Mouse (Mus musculus): ENCODE results near the gene Rhoa. TPM values are rescaled to one million over a fixed set of nuclear protein-coding genes. Genes with fewer than 3 reads are reported as not detected.
"Not testable (repeated sequence)": the region's sequence is repeated elsewhere in the genome, so short reads cannot be mapped to it uniquely, and the experiment has no call there.

Gene Rhoa
- polyA plus RNA-seq, 2 experiments: 240 to 326 TPM

DNA sequence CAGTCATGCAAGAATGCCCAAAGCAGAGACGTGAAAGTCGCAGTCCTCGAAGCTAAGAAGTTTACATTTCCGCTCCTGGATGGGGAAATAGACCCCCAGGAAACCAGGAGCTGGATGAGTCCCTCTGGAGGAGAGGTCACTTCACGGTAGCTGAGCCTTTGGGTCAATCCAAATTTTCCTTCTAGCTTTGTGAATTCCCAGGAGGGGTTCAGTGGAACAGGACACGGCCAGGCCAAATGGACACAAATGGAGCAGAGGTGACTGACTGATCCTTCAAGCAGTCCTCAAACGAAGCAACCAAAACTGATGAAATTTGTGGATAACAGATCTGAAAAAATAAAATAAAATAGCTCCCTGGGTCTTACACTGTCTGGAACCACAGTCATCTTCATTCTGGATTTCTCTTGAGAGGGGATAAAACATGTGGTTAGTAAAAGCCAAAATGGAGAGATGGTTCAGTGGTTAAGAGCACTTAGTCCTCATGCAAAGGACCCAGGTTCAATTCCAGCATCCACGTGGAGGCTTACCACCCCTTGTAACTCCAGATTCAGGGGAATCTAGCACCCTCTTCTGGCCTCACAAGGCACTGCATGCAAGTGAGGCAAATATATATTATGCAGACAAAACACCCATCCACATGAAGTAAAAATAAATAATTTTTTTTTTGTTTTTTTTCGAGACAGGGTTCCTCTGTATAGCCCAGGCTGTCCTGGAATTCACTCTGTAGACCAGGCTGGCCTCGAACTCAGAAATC lies 27.1 kb upstream of the Rhoa start:
- no peak overlapping the region for H3K9ac ChIP-seq (ENCODE audit: low read depth, low read length, severe bottlenecking)
- no peaks in the 10 kb centered on the region for H3K27me3 ChIP-seq (ENCODE audit: control insufficient read depth, insufficient read depth, low read length)
- 75% methylated on average over 10 of the region's 10 CpGs for WGBS
- H3K4me2 ChIP-seq (replicated peaks; ENCODE audit: low read depth, low read length, severe bottlenecking): no peak overlapping the region
- no peaks in the 10 kb centered on the region for H3K4me1 ChIP-seq (ENCODE audit: control insufficient read depth, insufficient read depth, low read length)
- H3K27ac ChIP-seq (replicated peaks; ENCODE audit: low read depth, low read length): no peak overlapping the region
- H3K9me3 ChIP-seq (ENCODE audit: control insufficient read depth, low read length): no peaks in the 10 kb centered on the region
- ATAC-seq (ENCODE audit: low FRiP score, low read depth): no peak
- TF ChIP-seq POLR2A (IDR thresholded peaks at IDR 0.05; ENCODE audit: borderline replicate concordance, extremely low read depth, insufficient read depth, insufficient read length): no peak
- H3K4me3 ChIP-seq (replicated peaks; ENCODE audit: low read length): no peak overlapping the region
- no peak for DNase-seq (ENCODE audit: low spot score)
- H3K36me3 ChIP-seq (ENCODE audit: control insufficient read depth, insufficient read depth, low read length): no peaks in the 10 kb centered on the region

DNA sequence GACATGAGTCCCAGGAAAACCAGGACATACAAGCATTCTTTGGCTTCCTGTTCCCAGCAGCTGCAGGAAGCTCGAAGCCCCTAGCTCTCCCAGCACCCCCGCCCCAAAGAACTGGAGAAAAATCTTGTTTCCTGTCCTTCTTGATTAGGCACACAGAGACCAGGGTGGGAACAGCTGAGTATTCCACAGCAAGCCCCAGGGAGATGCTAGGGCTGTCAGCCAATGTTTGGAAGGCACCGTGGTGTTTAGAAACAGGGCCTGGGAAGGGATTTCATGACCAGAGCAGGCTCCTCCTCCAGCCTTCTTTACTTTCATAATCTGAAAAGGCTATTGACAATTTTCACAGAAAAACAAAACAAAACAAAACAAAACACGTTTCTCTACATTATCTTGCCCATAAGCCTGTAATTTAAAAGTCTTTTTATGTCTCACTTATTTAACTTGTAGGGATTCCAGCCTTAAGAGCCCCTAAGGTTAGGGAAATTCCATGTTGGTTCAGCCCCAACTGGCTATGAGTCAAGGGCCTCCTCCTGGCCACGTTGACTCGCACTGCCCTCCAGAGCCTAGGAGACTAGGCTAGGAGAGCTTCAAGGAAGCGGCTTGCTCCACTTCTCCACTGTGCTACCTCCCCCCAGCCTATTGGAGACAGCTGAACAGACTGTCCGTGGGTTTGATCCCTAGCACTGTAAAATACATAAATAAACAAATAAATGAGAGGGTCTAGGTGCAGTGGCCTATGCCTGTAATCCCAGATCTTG lies 25.7 kb upstream of the Rhoa start:
- Histone ChIP-seq H3K36me3 (ENCODE audit: control insufficient read depth, insufficient read depth, low read length) (no peaks in the 10 kb centered on the region), H3K27ac (replicated peaks; ENCODE audit: low read depth, low read length) (peak overlapping the region; percentile 40; the same call in 1 of the 2 replicates), H3K27me3 (ENCODE audit: control insufficient read depth, insufficient read depth, low read length) (no peaks in the 10 kb centered on the region), H3K4me1 (ENCODE audit: control insufficient read depth, insufficient read depth, low read length) (no peaks in the 10 kb centered on the region), H3K4me3 (replicated peaks; ENCODE audit: low read length) (no peak overlapping the region), H3K4me2 (replicated peaks; ENCODE audit: low read depth, low read length, severe bottlenecking) (no peak overlapping the region), H3K9ac (ENCODE audit: low read depth, low read length, severe bottlenecking) (no peak overlapping the region), H3K9me3 (ENCODE audit: control insufficient read depth, low read length) (no peaks in the 10 kb centered on the region)
- 34% methylated on average over 8 of the region's 8 CpGs for WGBS
- no peak for TF ChIP-seq POLR2A (IDR thresholded peaks at IDR 0.05; ENCODE audit: borderline replicate concordance, extremely low read depth, insufficient read depth, insufficient read length)
- ATAC-seq (ENCODE audit: low FRiP score, low read depth) (peak; percentile 84), DNase-seq (ENCODE audit: low spot score) (peak; percentile 80)

DNA sequence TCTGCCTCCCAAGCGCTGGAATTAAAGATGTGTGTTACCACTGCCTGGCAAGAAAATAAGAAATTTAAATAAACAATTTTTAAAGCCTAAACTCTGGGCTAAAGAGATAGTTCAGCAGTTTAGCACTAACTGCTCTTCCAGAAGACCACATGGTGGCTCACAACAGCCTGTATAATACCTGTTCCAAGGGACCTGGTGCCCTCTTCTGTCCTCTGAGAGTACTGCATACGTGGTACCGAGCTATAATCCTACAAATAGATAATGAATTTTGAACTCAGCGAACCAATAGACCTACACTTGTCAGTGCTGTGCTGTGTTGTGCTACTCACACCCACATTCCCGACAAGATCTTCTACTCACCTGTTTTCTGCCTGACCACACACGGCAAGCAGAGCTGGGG lies 21.5 kb upstream of the Rhoa start:
- no peak overlapping the region for H3K27ac ChIP-seq (replicated peaks; ENCODE audit: low read depth, low read length)
- no peaks in the 10 kb centered on the region for H3K9me3 ChIP-seq (ENCODE audit: control insufficient read depth, low read length)
- WGBS: 11% methylated on average over 6 of the region's 6 CpGs
- no peak overlapping the region for H3K4me3 ChIP-seq (replicated peaks; ENCODE audit: low read length)
- H3K36me3 ChIP-seq (ENCODE audit: control insufficient read depth, insufficient read depth, low read length): no peaks in the 10 kb centered on the region
- no peak overlapping the region for H3K9ac ChIP-seq (ENCODE audit: low read depth, low read length, severe bottlenecking)
- no peak for TF ChIP-seq POLR2A (IDR thresholded peaks at IDR 0.05; ENCODE audit: borderline replicate concordance, extremely low read depth, insufficient read depth, insufficient read length)
- no peak overlapping the region for H3K4me2 ChIP-seq (replicated peaks; ENCODE audit: low read depth, low read length, severe bottlenecking)
- ATAC-seq (ENCODE audit: low FRiP score, low read depth): peak; percentile 77
- H3K4me1 ChIP-seq (ENCODE audit: control insufficient read depth, insufficient read depth, low read length): no peaks in the 10 kb centered on the region
- H3K27me3 ChIP-seq (ENCODE audit: control insufficient read depth, insufficient read depth, low read length): no peaks in the 10 kb centered on the region
- DNase-seq (ENCODE audit: low spot score): peak; percentile 83

- not testable (repeated sequence) for H3K27ac ChIP-seq (replicated peaks; ENCODE audit: low read depth, low read length); H3K4me2 ChIP-seq (replicated peaks; ENCODE audit: low read depth, low read length, severe bottlenecking); ATAC-seq (ENCODE audit: low FRiP score, low read depth); H3K4me3 ChIP-seq (replicated peaks; ENCODE audit: low read length); H3K9ac ChIP-seq (ENCODE audit: low read depth, low read length, severe bottlenecking); DNase-seq (ENCODE audit: low spot score); H3K36me3 ChIP-seq (ENCODE audit: control insufficient read depth, insufficient read depth, low read length); H3K9me3 ChIP-seq (ENCODE audit: control insufficient read depth, low read length); H3K4me1 ChIP-seq (ENCODE audit: control insufficient read depth, insufficient read depth, low read length); H3K27me3 ChIP-seq (ENCODE audit: control insufficient read depth, insufficient read depth, low read length)
- WGBS: 73% methylated on average over 5 of the region's 6 CpGs
These were observed 18.2 kb upstream of the Rhoa start for GRCm38 (mm10) chr9:108287526-108288238.

DNA sequence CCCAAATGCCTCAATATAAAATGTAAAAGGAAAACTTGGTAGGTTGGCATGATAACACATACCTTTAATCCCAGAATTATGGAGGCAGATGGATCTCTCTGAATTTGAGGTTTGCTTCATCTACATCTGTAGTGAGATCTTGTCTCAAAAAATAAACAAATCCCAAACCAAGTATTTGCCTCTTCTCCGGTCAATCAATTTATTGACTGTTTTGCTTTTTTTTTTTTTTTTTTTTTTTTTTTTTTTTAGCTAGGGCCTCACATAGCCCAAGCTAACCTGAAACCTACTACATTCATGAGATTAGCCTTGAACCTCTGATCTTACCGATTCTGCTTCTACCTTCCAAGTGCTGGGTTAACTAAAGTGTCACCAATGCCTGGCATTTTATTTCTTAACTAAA lies 16.6 kb upstream of the Rhoa start:
- ATAC-seq (ENCODE audit: low FRiP score, low read depth): no peak
- H3K4me3 ChIP-seq (replicated peaks; ENCODE audit: low read length): peak overlapping the region; percentile 54
- DNase-seq (ENCODE audit: low spot score): no peak
- H3K9me3 ChIP-seq (ENCODE audit: control insufficient read depth, low read length): no peaks in the 10 kb centered on the region
- peak overlapping the region; percentile 80 for H3K27ac ChIP-seq (replicated peaks; ENCODE audit: low read depth, low read length)
- peak overlapping the region; percentile 56; the same call in 1 of the 2 replicates for H3K4me2 ChIP-seq (replicated peaks; ENCODE audit: low read depth, low read length, severe bottlenecking)
- WGBS: 63% methylated on average over 2 of the region's 2 CpGs
- H3K4me1 ChIP-seq (ENCODE audit: control insufficient read depth, insufficient read depth, low read length): peaks cover 5% of the 10 kb centered on the region
- peak overlapping the region; percentile 61; the same call in 1 of the 2 replicates for H3K9ac ChIP-seq (ENCODE audit: low read depth, low read length, severe bottlenecking)
- H3K36me3 ChIP-seq (ENCODE audit: control insufficient read depth, insufficient read depth, low read length): peaks cover 5% of the 10 kb centered on the region; the same call in 1 of the 2 replicates
- no peak for TF ChIP-seq POLR2A (IDR thresholded peaks at IDR 0.05; ENCODE audit: borderline replicate concordance, extremely low read depth, insufficient read depth, insufficient read length)
- H3K27me3 ChIP-seq (ENCODE audit: control insufficient read depth, insufficient read depth, low read length): no peaks in the 10 kb centered on the region
